Mouse (Mus musculus) effector memory CD4-positive, alpha-beta T cell, adult 7 months (primary cell): ENCODE data around the gene Tas2r120. TPM values are rescaled to one million over a fixed set of nuclear protein-coding genes. Genes with fewer than 3 reads are reported as not detected.

Experiments
- polyA plus RNA-seq: library from polyadenylated mRNA; unstranded; fragments of 100-300 nt; shearing (Covaris generic); gene quantifications from one replicate; pipeline ENCODE4 v1.2.1, GENCODE M21; 2017

The Tas2r120 gene
- polyA plus RNA-seq: not detected

GRCm38 (mm10) chr6:132656653-132657052 lies at the start of gene Tas2r120:
Tas2r120 (plus strand) TSS chr6:132656953.

GRCm38 (mm10) chr6:132651426-132651825 lies 5.3 kb upstream of the Tas2r120 start, which contains the start of gene A630073D07Rik:
A630073D07Rik (minus strand) TSS chr6:132651526.

GRCm38 (mm10) chr6:132700907-132701306 lies 44.2 kb downstream of the Tas2r120 start, which contains the start of gene Tas2r121:
Tas2r121 (minus strand) TSS chr6:132701007.

Other genes with a start within 250 kb of the Tas2r120 start
- gene Prh1, start 87.1 kb upstream of the Tas2r120 start, polyA plus RNA-seq: not detected
- gene Prp2, start 61.0 kb upstream of the Tas2r120 start, polyA plus RNA-seq: not detected
- not detected for gene A630073D07Rik, start 5.4 kb upstream of the Tas2r120 start, polyA plus RNA-seq
- gene Tas2r121, start 44.1 kb downstream of the Tas2r120 start, polyA plus RNA-seq: not detected
- not detected for gene Tas2r122, start 55.0 kb downstream of the Tas2r120 start, polyA plus RNA-seq
- not detected for gene Tas2r115, start 81.1 kb downstream of the Tas2r120 start, polyA plus RNA-seq
- not detected for gene Tas2r124, start 97.8 kb downstream of the Tas2r120 start, polyA plus RNA-seq
- not detected for gene Tas2r102, start 105.2 kb downstream of the Tas2r120 start, polyA plus RNA-seq
- gene Tas2r136, start 121.2 kb downstream of the Tas2r120 start, polyA plus RNA-seq: not detected
- gene Tas2r117, start 145.9 kb downstream of the Tas2r120 start, polyA plus RNA-seq: not detected
- gene Tas2r123, start 190.2 kb downstream of the Tas2r120 start, polyA plus RNA-seq: not detected
- gene Tas2r116, start 198.5 kb downstream of the Tas2r120 start, polyA plus RNA-seq: not detected
- gene Tas2r110, start 211.1 kb downstream of the Tas2r120 start, polyA plus RNA-seq: not detected
- not detected for gene Tas2r113, start 236.1 kb downstream of the Tas2r120 start, polyA plus RNA-seq